In the genomic region with DNA sequence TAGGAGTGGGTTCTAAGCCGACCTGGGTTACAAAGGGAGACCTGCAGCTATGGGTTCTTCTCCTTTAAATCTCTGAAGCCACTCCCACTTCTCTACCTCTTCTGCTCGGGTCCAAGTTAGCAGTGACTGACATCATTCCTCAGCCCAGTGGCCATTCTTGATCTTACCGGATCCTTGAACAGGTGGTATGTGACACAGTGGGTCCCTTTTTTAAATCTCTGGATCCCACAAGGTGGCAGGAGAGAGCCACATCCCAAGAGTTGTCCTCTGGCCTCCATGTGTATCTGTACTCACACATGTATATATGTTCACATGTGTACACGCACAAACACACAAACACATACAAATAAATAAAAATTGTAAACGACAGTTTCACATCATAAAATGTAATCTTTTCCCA, we compare ENCODE assay signal across 26 mouse cellular contexts. TPM values are rescaled to one million over a fixed set of nuclear protein-coding genes. Genes with fewer than 3 reads are reported as not detected.
DNase-seq lines count a peak whose midpoint lies in the region; TF ChIP-seq lines count a peak whose summit lies in the region.
"Had no signal": no experiment of that assay in that cellular context is flagged by ENCODE, and none has a peak within 500 bp of the region (broad histone marks: within the 10 kb centered on the region; RNA-seq: fewer than 3 reads in every experiment).

No protein-coding gene starts in this region.

- no peaks in the 10 kb centered on the region for H3K9me3 ChIP-seq in heart, embryonic 10.5 days
- H3K9me3 ChIP-seq: forebrain, embryonic 15.5 days; heart, embryonic 12.5 days; hindbrain, embryonic 15.5 days; limb, embryonic 13.5 days; neural tube, embryonic 12.5 days had no signal

- no peaks in the 10 kb centered on the region for H3K36me3 ChIP-seq in heart, adult 2 months (ENCODE audit: control insufficient read depth, insufficient read depth, low read length)
- H3K36me3 ChIP-seq in heart, embryonic 10.5 days: no peaks in the 10 kb centered on the region
- H3K36me3 ChIP-seq: forebrain, embryonic 15.5 days; heart, embryonic 12.5 days; hindbrain, embryonic 15.5 days; limb, embryonic 13.5 days; neural tube, embryonic 12.5 days had no signal

- TF ChIP-seq EP300 in heart, adult 2 months (IDR thresholded peaks at IDR 0.05; ENCODE audit: insufficient read depth, low read depth, low read length): no peak

- H3K79me2 ChIP-seq in heart, adult 2 months (replicated peaks; ENCODE audit: control insufficient read depth, insufficient read depth, low read length): no peaks in the 10 kb centered on the region

- peaks cover 2% of the 10 kb centered on the region; the same call in 1 of the 2 replicates for H3K4me1 ChIP-seq in heart, adult 2 months (ENCODE audit: control insufficient read depth, insufficient read depth, low read length)
- peaks cover 4% of the 10 kb centered on the region; the same call in 1 of the 2 replicates for H3K4me1 ChIP-seq in heart, embryonic 10.5 days
- H3K4me1 ChIP-seq: forebrain, embryonic 15.5 days; hindbrain, embryonic 15.5 days; neural tube, embryonic 12.5 days had no signal

- TF ChIP-seq CTCF in heart, adult 2 months (IDR thresholded peaks at IDR 0.05): peak; percentile 7; the same call in 1 of the 2 replicates
- peak; percentile 46 for TF ChIP-seq CTCF in layer of hippocampus, adult 2 months (conservative IDR thresholded peaks at IDR 0.05)

- no peak for DNase-seq in heart, adult 2 months
- no peak for DNase-seq in heart, embryonic 10.5 days (ENCODE audit: low spot score)
- DNase-seq in layer of hippocampus, adult 2 months (ENCODE audit: low spot score in 2 of 2): no peak
- no peak for DNase-seq in layer of hippocampus, postnatal 36 days
- DNase-seq in 416B (ENCODE audit: low read depth): peak; percentile 34
- peak; percentile 62 for DNase-seq in R1 (ENCODE audit: low read depth, low spot score)
- DNase-seq in adrenal gland, adult 2 months: no peak
- DNase-seq: cerebellum, adult 18-20 months; cerebellum, postnatal 25 days; embryo, embryonic 11 days; gastrocnemius, adult 2 months; kidney, adult 11 months; lung, postnatal 4 days; right cerebral cortex, adult 18-20 months had no signal

- intact Hi-C loops in heart, adult 2 months (cut with DNase I): loop anchor here (5.0 to 10.0 kb wide), 2 partner anchors 380 to 438 kb away; no protein-coding TSS in a partner anchor

- no peak overlapping the region for H3K27ac ChIP-seq in heart, adult 2 months
- no peak overlapping the region for H3K27ac ChIP-seq in heart, embryonic 10.5 days
- no peak overlapping the region for H3K27ac ChIP-seq in layer of hippocampus, adult 2 months
- H3K27ac ChIP-seq: forebrain, embryonic 15.5 days; gastrocnemius, adult 2 months; hindbrain, embryonic 15.5 days; limb, embryonic 13.5 days; neural tube, embryonic 12.5 days had no signal

- H3K9ac ChIP-seq in heart, adult 2 months (ENCODE audit: low read depth, low read length): no peak overlapping the region
- H3K9ac ChIP-seq: forebrain, embryonic 15.5 days; heart, embryonic 12.5 days; hindbrain, embryonic 15.5 days; limb, embryonic 13.5 days; neural tube, embryonic 12.5 days had no signal

- H3K4me3 ChIP-seq in heart, adult 2 months: no peak overlapping the region
- H3K4me3 ChIP-seq in heart, embryonic 10.5 days: no peak overlapping the region
- no peak overlapping the region for H3K4me3 ChIP-seq in layer of hippocampus, adult 2 months
- H3K4me3 ChIP-seq: forebrain, embryonic 15.5 days; gastrocnemius, adult 2 months; heart, embryonic 12.5 days; hindbrain, embryonic 15.5 days; limb, embryonic 13.5 days; neural tube, embryonic 12.5 days had no signal

- H3K27me3 ChIP-seq in heart, adult 2 months (ENCODE audit: control insufficient read depth, insufficient read depth, low read length): no peaks in the 10 kb centered on the region
- H3K27me3 ChIP-seq in heart, embryonic 10.5 days (ENCODE audit: insufficient read depth, poor library complexity, severe bottlenecking): no peaks in the 10 kb centered on the region
- H3K27me3 ChIP-seq: forebrain, embryonic 15.5 days; heart, embryonic 12.5 days; hindbrain, embryonic 15.5 days; limb, embryonic 13.5 days; neural tube, embryonic 12.5 days had no signal

- TF ChIP-seq POLR2A in heart, adult 2 months (IDR thresholded peaks at IDR 0.05; ENCODE audit: insufficient read depth, low read depth, low read length): no peak

- WGBS in heart, adult 2 months: 77% methylated on average over 5 of the region's 5 CpGs
- WGBS in heart, embryonic 10.5 days: 74% methylated on average over 5 of the region's 5 CpGs

RNA-seq across cellular contexts. Expression of gene Gcm1, which starts 16.4 kb away (rescaled TPM):
- total RNA-seq in heart, adult 2 months (2021): not detected
- not detected in 2 replicates for polyA plus RNA-seq in heart, adult 2 months (2012; rRNA removed)
- 0.09 TPM in 1 of 2 replicates, not detected in the other for polyA plus RNA-seq in heart, embryonic 10.5 days (2016; fragmentation: Nextera tagmentation; extraction: Ambion mirVana)
- not detected for total RNA-seq in layer of hippocampus, adult 2 months (2021)
- total RNA-seq in layer of hippocampus, postnatal 36 days (2021): not detected
- not detected for total RNA-seq in adrenal gland, adult 2 months (2021)
- not detected in 2 replicates for polyA plus RNA-seq in adrenal gland, adult 2 months (2012; rRNA removed)
- total RNA-seq: adrenal gland, postnatal 36 days; gastrocnemius, adult 2 months; heart, postnatal 25 days; layer of hippocampus, postnatal 10 days; left cerebral cortex, postnatal 10 days; monocyte, adult 5-6 weeks had no signal
- polyA plus RNA-seq: forebrain, embryonic 15.5 days; gonadal fat pad, adult 2 months; heart, embryonic 12.5 days; hindbrain, embryonic 15.5 days; limb, embryonic 13.5 days; liver, embryonic 16.5 days; neural tube, embryonic 12.5 days had no signal

Comparison
In these comparisons a context has a peak if more than half of its experiments do, and no peak if none do; other contexts are left out.
1. DNase-seq: peak in 416B (single experiment) and R1 (single experiment); none in heart, adult 2 months (0 of 2), heart, embryonic 10.5 days (single experiment), layer of hippocampus, adult 2 months (0 of 2), layer of hippocampus, postnatal 36 days (0 of 2) and adrenal gland, adult 2 months (single experiment).